Mouse (Mus musculus) lung, postnatal 0 days (tissue): ENCODE results near the gene Wnt10b.

Experiments
- CTCF ChIP-seq: IDR thresholded peaks from 2 replicates; pipeline ENCODE4 v1.5.1; 2016; ENCODE audit warnings: antibody characterized with exemption, mild to moderate bottlenecking
- EP300 ChIP-seq: IDR thresholded peaks from 2 replicates; pipeline ENCODE4 v1.6.1; 2016; ENCODE audit warnings: antibody characterized with exemption, mild to moderate bottlenecking, control low read depth

- TF ChIP-seq CTCF: no peak
- no peak for TF ChIP-seq EP300
Observed at GRCm38 (mm10) chr15:98798903-98799302, 21.0 kb upstream of the Wnt10b start.
